Mouse (Mus musculus) erythroblast, embryonic 14.5 days (primary cell): ENCODE data around the gene Polg2.

Experiments
- GATA1 ChIP-seq: IDR thresholded peaks from 2 replicates; pipeline ENCODE4 v1.6.1; 2012; ENCODE audit warnings: low read length, inconsistent platforms, mixed read lengths
- TAL1 ChIP-seq: IDR thresholded peaks from 3 replicates; pipeline ENCODE4 v1.6.1; 2012; ENCODE audit warnings: low read length, inconsistent platforms, mixed read lengths

DNA sequence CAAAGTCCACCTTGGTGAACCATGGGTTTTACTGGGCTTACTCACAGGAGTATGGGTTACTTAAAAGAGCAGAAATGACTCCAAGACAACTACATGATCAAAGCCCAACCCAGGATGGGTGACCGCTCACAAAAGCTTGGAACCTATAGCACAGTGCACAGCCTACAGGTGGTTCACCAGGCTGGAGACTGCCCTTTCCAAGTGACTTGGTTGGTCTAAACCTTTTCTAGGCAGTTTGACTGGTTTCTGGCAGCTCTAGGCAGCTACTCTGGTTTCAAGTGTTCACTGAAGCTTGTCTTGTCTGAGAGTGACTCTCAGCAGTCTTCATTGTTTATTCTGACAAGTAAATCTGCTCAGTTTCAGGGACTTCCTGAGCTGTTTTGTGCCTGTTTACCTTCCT lies 49.7 kb downstream of the Polg2 start:
- no peak for TF ChIP-seq GATA1
- TF ChIP-seq TAL1: no peak
